Mouse (Mus musculus) thymus, adult 2 months (tissue): ENCODE measurements around the gene Rbm4b.

Experiments used
- CTCF ChIP-seq: fragments of 200-500 bp; IDR thresholded peaks from 2 replicates; pipeline ENCODE4 v1.5.1; 2012; ENCODE audit warnings: mild to moderate bottlenecking, control low read depth, low read length, moderate library complexity, borderline replicate concordance; ENCODE audit not compliant: control insufficient read depth, poor library complexity, insufficient read depth; ENCODE audit errors: extremely low read depth
- POLR2A ChIP-seq: fragments of 200-500 bp; IDR thresholded peaks from 2 replicates; pipeline ENCODE4 v1.6.1; 2012; ENCODE audit warnings: mild to moderate bottlenecking, low read length, control low read depth, moderate library complexity; ENCODE audit not compliant: control insufficient read depth, poor library complexity, insufficient read depth; ENCODE audit errors: extremely low read depth

GRCm38 (mm10) chr19:4749975-4750374, 6.3 kb upstream of the Rbm4b start:
- TF ChIP-seq CTCF, result no peak
- no peak for TF ChIP-seq POLR2A
